Mouse (Mus musculus) Patski (cell line): ENCODE results near the gene Lrrc4b. TPM values are rescaled to one million over a fixed set of nuclear protein-coding genes. Genes with fewer than 3 reads are reported as not detected.

ENCODE experiments used
- ATAC-seq: fragments of 100-300 bp; one replicate; pipeline ENCODE4 v1.8.0; 2021
- CTCF ChIA-PET: fragments of 350-600 bp; sonication (Branson Sonifier 250); formaldehyde crosslinking; loops from one replicate; lab custom pipeline; 2022; ENCODE audit warnings: inconsistent platforms; lab: Charles Lee
- POLR2A ChIA-PET: fragments of 350-600 bp; sonication (Branson Sonifier 250); formaldehyde crosslinking; loops from one replicate; lab custom pipeline; 2022; ENCODE audit warnings: antibody characterized with exemption, inconsistent platforms; lab: Charles Lee
- DNase-seq: peaks from one replicate; pipeline ENCODE4 v3.0.0-alpha.2; 2011; ENCODE audit warnings: low read depth, low spot score
- H3K27me3 ChIP-seq: fragments of 371-371 bp; one replicate; pipeline ENCODE4 v1.5.1; 2021
- CTCF ChIP-seq: fragments of 100-300 bp; IDR thresholded peaks from one replicate; pipeline ENCODE4 v1.5.1; 2021
- in situ Hi-C: fragments of 300-500 bp; cut with MboI; formaldehyde crosslinking; loops from 3 replicates; pipeline ENCODE4 v1.11.1; 2018; ENCODE audit warnings: low pct_unique_long_range_greater_than_20kb, mixed read lengths
- polyA plus RNA-seq: library from polyadenylated mRNA; unstranded; gene quantifications from one replicate; pipeline ENCODE4 v1.2.3, GENCODE M21; 2021

Lrrc4b gene
- polyA plus RNA-seq, 1 experiment from 2014 or later, result 0.03 TPM

GRCm38 (mm10) chr7:44472558-44472885 is 43.7 kb downstream of the Lrrc4b start:
- H3K27me3 ChIP-seq, result peaks cover 21% of the 10 kb centered on the region
- ChIA-PET POLR2A (no interaction called here), CTCF (no interaction called here)
- in situ Hi-C loops, result no loop called here
- no peak for TF ChIP-seq CTCF
- ATAC-seq (no peak), DNase-seq (no peak)

DNA sequence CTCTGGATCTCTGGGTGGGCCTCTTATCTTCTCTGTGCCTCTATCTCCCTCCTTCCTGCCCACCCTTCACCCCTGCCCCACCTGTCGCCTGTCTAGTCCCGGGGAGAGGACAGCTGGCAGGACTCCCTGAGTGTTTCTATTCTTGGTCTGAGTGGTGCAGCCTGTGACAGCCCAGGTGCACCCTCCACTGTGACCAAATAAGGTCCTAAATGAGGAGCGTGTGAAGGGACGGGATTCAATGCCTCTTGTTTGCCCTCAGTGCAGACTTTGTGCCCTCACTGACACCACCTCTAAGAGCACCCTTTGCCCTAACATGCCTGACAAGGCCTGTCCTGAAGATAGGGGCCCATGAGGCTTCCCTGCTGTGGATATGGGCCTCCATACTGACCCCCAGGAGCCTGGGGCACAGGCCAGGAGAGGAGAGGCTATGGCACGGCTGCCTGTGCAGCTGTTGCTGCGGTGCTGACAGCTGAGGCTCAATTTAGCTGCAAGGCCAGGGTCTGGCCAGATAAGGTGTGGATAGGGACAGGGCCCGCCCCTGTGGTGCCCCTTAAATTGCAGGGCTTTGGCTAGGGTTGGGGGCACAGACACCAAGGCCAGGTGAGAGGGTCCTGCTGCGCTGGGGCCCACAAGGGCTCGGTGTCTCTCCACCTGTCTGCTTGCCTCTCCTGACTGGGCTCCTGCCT is 44.3 kb downstream of the Lrrc4b start:
- CTCF ChIA-PET, result no interaction called here
- ATAC-seq, result no peak
- TF ChIP-seq CTCF, result no peak

DNA sequence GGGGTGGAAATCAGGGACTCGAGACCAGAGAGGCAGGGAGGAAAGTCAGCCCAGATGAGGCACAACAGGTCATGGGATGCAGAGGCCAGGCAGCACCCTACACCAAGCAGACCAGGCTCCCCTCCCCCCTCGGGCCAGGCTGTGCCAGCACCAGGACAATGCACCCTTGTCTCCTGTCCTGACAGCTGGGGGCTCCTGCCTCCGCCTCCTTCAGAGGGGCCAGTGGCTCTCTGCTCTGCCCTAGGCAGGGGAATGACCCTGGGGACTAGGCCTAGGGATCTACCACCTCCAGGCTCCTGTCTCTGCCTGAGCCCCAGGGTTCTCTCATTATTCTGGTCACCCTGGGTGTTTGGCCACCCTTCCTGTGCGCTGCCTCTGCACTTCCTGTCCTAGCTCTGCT is 45.6 kb downstream of the Lrrc4b start:
- in situ Hi-C loops, result no loop called here
- no peak for ATAC-seq
- H3K27me3 ChIP-seq, result peaks cover 33% of the 10 kb centered on the region

More for the DNA sequence above, 44.3 kb downstream of the Lrrc4b start:
- POLR2A ChIA-PET, result no interaction called here
- peaks cover 26% of the 10 kb centered on the region for H3K27me3 ChIP-seq
- DNase-seq, result no peak
- in situ Hi-C loops, result no loop called here

DNA sequence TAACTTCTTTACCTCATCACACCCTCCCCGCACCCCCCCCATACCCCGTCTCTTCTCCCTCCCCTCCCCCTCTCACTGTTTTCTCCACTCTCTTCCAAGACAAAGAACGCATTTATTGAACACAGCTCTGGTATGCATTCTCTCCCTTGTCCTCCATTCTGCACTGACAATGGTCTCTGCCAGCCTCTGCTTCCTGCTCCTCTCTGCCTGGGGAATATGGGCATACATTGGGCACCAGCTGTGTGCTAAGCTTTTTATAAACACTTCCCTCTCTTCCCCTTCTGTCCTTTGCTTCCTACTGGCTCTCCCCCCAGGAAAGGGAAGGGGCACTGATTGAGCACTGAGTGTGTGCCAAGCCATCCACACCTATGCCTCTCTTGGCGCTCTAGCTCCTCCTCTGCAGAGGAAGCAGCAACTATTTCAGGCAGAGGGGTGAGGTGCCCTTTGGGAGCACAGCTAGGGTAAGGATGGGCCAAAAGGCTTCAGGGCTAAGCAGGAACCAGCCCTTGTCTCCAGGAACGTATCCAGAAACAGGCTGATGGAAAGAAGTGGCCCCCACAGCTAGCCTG is 46.3 kb downstream of the Lrrc4b start:
- peaks cover 35% of the 10 kb centered on the region for H3K27me3 ChIP-seq
- no peak for TF ChIP-seq CTCF
- ATAC-seq, result no peak
- in situ Hi-C loops, result no loop called here
- DNase-seq, result no peak
- ChIA-PET CTCF (no interaction called here), POLR2A (no interaction called here)

More for the DNA sequence above, 45.6 kb downstream of the Lrrc4b start:
- no peak for TF ChIP-seq CTCF
- POLR2A ChIA-PET, result no interaction called here
- CTCF ChIA-PET, result no interaction called here
- no peak for DNase-seq

DNA sequence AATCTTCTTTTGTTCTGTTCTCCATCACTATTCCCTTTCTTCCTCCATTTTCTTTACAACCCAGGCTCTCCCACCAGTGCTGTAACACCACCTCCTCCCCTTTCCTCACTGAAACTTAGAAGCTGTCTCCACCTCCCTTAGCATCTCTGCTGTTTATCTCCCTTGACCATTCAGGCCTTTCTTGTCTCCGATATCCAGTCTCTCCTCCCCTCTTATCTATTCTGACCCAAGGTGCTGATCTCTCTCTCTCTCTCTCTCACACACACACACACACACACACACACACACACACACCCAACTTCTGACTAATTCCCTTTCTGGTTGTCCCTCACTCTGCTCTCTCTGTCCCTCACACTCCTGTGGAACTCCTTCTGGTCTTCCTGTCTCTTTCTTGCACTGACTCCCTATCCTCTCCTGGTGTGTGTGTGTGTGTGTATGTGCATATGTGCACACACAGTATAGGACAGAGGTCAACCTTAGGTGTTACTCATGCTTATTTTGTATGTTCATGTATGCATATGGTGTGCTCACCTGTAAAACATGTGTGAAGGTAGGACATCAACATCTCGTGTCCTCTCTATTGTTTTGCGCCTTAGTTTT is 54.1 kb downstream of the Lrrc4b start:
- DNase-seq (no peak), ATAC-seq (no peak)
- in situ Hi-C loops, result no loop called here
- CTCF ChIA-PET, result no interaction called here
- peaks cover 17% of the 10 kb centered on the region for H3K27me3 ChIP-seq
- no peak for TF ChIP-seq CTCF
- POLR2A ChIA-PET, result no interaction called here

- POLR2A ChIA-PET, result no interaction called here
- no peak for TF ChIP-seq CTCF
- CTCF ChIA-PET, result interaction anchor here (2.3 kb wide), 1 partner anchor 10 kb away, joined by 15 read pairs; the partner anchor contains the start of genes Emc10 and Fam71e1
- in situ Hi-C loops, result no loop called here
- ATAC-seq (no peak), DNase-seq (no peak)
- H3K27me3 ChIP-seq, result peaks cover 9% of the 10 kb centered on the region
Observed at GRCm38 (mm10) chr7:44484109-44484508, 55.3 kb downstream of the Lrrc4b start.

- peaks cover 8% of the 10 kb centered on the region for H3K27me3 ChIP-seq
- no peak for ATAC-seq
- in situ Hi-C loops, result no loop called here
- no peak for TF ChIP-seq CTCF
- CTCF ChIA-PET, result interaction anchor here (1.1 to 2.4 kb wide), 4 partner anchors 10 to 222 kb away, joined by 4 to 15 read pairs (median 7); partner anchors contain the start of genes Emc10, Fam71e1 and Josd2
- DNase-seq, result no peak
- POLR2A ChIA-PET, result no interaction called here
Observed at GRCm38 (mm10) chr7:44484841-44485571, 56.2 kb downstream of the Lrrc4b start.

GRCm38 (mm10) chr7:44485572-44486195 is 56.9 kb downstream of the Lrrc4b start:
- in situ Hi-C loops, result no loop called here
- no peak for TF ChIP-seq CTCF
- ATAC-seq (no peak), DNase-seq (no peak)
- POLR2A ChIA-PET, result no interaction called here
- CTCF ChIA-PET, result interaction anchor here (1.1 to 2.4 kb wide), 4 partner anchors 9 to 222 kb away, joined by 4 to 15 read pairs (median 7); partner anchors contain the start of genes Emc10, Fam71e1 and Josd2
- peaks cover 3% of the 10 kb centered on the region for H3K27me3 ChIP-seq

DNA sequence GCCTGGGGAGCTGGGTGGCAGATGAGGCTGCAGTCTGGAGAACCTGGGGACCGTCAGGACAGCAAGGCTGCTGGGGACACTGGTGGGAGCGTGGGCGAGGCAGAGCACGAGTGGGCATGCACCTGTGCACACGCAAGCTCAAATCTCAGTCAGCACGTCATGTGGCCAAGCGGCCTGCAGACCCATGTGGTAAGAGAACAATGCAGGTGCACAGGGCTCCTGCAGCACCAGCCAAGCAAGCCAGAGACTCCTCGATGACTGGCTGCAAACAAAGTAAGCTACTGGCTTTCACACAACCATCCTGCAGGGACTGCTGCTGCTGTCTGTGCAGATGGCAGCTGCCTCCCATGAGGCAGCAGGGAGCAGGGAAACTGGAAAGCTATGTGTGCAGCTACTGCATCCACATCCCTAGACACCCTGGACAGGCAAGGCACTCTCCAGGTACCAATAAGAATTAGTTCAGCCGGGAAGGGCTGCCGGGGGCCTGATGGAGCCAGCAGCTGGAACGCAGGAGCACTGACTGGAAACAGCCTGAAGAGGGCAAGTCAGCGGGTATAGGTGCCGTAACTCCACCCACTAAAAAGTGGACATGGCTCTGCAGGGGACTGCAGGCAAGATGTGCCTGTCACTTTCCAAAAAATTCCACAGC is 58.2 kb downstream of the Lrrc4b start:
- TF ChIP-seq CTCF, result no peak

More for the DNA sequence above, 58.2 kb downstream of the Lrrc4b start:
- in situ Hi-C loops, result no loop called here
- ATAC-seq (no peak), DNase-seq (no peak)
- POLR2A ChIA-PET, result interaction anchor here (0.8 to 1.2 kb wide), 2 partner anchors 56 to 62 kb away, joined by 3 read pairs; partner anchors contain the start of gene Pold1
- CTCF ChIA-PET, result interaction anchor here (2.4 kb wide), 1 partner anchor 18 kb away, joined by 9 read pairs; the partner anchor contains the start of gene Josd2
- H3K27me3 ChIP-seq, result no peaks in the 10 kb centered on the region
